Mouse (Mus musculus) retina, postnatal 1 day (tissue): ENCODE data around the gene Tcea2.
A peak's percentile ranks its signal among the peaks of the same experiment; 100 is the strongest.

ENCODE experiments used
- DNase-seq: peaks from one replicate; pipeline ENCODE4 v3.0.0-alpha.2; 2012

The Tcea2 gene

GRCm38 (mm10) chr2:181675454-181675853 is 4.7 kb upstream of the Tcea2 start:
- DNase-seq = peak; percentile 71

- DNase-seq = peak; percentile 58
Measured at GRCm38 (mm10) chr2:181676424-181676823, 3.7 kb upstream of the Tcea2 start.

- DNase-seq = no peak
Measured at GRCm38 (mm10) chr2:181677096-181677754, 2.9 kb upstream of the Tcea2 start.

- DNase-seq = no peak
Measured at GRCm38 (mm10) chr2:181677755-181678098, 2.4 kb upstream of the Tcea2 start.

- peak; percentile 91 for DNase-seq
Measured at GRCm38 (mm10) chr2:181678780-181679179, 1.3 kb upstream of the Tcea2 start.

DNA sequence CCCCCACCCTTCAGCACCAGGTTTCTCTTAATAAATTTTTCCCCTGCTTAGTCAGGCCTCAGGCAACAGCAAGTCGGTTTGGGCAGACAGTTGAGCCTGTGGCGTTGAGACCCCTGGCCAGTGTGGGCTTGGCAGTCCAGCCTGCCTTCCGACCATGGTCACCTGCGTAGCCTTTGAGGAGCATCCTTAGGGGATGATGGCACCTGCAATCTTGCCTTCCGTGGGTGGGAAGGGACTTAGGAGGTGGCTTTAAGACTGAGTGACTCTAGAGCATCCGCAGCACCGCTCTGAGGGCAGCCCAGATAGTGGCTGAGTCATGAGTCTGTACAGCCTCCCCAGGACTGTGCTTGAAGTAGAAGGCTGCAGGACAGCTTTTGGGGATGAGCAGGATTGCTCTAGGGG is 607 bp downstream of the Tcea2 start:
- DNase-seq = no peak

DNA sequence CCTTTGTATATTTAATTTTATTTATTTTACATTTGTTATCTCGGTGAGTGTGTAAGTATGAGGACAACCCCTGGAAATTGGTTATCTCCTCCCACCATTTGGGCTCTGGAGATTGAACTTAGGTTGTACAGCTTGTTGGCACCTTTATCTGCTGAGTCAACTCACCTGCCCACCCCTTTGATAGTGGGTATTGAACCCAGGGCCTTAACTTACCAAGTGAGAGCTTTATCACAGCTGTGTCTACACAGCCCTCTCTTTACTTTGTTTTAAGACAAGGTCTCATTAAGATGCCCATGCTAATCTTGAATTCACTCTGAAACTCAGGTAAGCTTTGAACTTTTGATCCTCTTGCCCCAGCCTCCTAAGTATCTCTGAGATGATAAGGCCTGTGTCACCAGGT is 1.9 kb downstream of the Tcea2 start:
- DNase-seq = no peak

GRCm38 (mm10) chr2:181683381-181683780 is 3.3 kb downstream of the Tcea2 start:
- no peak for DNase-seq

DNA sequence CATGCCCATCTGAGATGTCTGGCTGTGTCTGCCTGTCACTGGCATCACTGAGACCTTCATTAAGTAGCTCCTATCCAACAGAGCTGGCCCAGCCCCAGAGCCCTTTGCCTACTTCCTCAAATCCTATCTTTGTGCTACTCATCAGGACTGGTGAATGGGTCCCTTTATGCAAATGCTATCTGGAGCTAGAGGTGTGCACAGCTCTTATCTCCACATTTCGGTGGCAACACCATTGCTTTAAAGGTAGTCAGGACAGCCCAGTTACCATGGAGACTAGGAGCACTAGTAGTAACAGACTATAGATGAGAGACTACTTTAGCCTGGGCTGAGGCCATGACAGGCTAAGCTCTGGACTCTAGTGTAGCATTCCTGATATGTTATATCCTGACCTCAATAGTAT is 4.6 kb downstream of the Tcea2 start:
- no peak for DNase-seq

DNA sequence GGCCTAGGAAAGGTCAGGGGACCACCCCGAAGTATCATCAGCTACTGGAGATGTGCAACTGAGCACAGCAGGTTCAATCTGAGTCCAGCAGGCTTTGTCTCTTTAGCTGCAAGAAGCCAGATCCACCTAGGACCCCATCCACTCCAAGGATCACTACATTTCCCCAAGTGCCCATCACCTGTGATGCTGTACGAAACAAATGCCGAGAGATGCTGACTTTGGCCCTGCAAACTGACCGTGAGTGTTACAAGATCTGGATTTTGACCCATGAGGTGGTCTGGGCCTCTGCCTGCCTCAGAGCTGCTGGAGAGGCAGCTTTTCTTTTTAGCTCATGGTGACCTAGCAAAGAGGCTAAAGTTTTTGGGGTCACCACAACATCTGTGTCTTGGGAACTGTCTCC is 5.6 kb downstream of the Tcea2 start:
- DNase-seq = no peak

DNA sequence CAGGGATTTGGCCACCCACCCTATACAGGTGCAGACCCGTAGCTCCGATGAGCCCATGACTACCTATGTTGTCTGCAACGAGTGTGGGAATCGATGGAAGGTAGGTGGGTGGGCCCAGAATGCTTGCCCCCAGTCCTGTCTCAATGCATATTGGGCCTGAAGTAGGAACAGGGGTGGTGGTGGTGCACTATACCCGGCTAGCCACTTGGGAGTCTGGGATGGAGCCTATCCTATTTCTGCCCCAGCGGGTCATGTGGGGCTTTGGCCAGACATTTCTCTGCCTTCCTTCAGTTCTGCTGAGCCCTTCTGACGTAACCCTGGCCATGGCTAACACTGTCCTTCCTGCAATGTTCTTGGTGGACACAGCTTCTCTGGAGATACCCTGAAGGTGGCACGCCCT is 7.5 kb downstream of the Tcea2 start:
- DNase-seq = no peak

GRCm38 (mm10) chr2:181689466-181690160 is 9.5 kb downstream of the Tcea2 start:
- DNase-seq = no peak

DNA sequence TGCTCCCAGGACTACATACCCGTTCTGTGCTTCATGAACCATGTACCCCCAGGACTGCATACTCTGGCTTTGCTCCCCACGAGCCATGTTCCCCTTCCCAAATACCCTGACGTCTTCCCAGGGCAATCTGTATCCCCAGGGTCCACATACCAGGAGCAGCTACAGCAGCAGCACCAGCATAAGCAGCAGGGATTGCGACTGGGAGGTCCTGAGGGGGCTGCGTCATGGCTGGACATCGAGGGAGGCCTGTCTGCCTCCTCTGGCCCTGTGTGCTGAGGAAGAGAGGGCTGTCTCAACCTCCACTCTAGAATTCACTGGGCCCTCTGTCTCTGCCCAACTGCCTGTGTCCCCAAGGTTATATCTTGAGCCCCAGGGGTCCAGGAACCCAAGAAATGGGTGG is 11.0 kb downstream of the Tcea2 start:
- no peak for DNase-seq

DNA sequence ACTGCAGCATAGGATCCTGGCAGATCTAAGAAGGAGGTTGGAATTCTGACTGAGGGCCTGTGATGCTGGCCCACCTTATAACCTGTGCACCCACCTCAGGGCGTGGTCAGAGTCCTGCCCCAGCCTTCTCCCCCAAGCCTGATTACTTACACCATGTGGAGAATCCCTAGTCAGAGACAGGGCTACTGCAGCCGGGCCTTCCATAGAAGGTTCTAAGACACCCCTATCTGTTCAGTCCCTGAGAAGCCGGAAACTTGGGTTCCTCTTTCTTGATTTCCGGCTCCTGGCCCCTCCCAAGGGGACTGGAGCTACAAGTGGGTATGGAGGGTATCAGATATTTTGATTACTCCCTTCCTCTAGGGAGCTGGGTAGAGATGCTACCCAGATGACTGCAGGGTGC is 11.5 kb downstream of the Tcea2 start:
- no peak for DNase-seq

GRCm38 (mm10) chr2:181692304-181692703 is 12.2 kb downstream of the Tcea2 start:
- DNase-seq = no peak

- peak; percentile 85 for DNase-seq
Measured at GRCm38 (mm10) chr2:181693339-181694280, 13.5 kb downstream of the Tcea2 start, which contains the start of gene Rgs19. Gene Rgs19 (minus strand): TSS chr2:181693977.

- no peak for DNase-seq
Measured at GRCm38 (mm10) chr2:181694581-181694980, 14.5 kb downstream of the Tcea2 start.

DNA sequence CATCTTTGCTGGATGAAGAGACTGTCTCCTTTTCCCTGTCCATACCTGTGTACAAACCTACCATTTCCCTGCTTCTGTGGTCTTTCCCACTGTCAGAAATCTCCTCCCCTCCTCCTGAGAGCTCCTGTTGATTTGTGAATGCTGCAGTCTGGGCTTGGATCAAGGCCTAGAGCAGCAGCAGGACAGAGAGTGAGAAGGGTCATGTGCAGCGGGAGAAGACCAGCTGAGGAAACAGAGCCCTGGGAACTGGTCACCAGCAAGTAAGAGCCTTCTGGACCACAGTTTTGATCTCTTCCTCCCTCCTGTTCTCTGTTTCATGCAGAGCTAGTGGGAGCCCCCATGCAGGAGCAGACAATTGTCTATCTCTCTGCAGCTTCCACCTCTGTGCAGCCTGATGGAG is 15.7 kb downstream of the Tcea2 start:
- no peak for DNase-seq

DNA sequence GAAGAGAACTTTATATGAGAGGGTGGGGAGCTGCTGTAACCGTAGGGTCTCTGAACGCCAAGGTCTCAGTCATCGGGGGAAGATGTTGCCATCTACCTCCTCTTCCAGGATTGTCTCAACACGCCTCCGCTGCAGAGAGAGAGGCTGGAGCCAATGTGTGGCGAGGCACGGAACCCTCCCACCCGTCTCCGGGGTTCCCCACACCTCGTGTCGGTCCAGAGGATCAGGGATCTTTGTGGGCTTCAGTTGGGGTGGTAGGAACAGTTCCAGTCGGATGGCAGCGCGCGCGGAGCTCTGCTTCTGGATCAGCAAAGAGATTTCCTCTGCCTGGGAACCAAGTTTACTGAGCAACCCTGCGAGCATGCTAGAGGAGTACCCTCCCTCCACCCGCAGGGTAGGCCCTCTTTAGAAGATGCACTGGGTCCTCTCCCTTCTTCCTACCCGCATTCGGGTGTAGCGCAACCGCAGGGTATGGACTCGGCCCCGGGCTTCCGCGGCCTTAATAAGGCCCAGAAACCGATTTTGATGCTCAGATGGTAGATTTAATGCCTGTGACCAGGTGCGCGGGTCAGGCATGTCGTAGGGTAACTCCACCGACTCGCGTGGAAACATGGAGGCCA is 16.8 kb downstream of the Tcea2 start:
- DNase-seq = no peak

- DNase-seq = peak; percentile 27
Measured at GRCm38 (mm10) chr2:181698241-181698640, 18.1 kb downstream of the Tcea2 start, which contains the start of gene Lkaaear1. Gene Lkaaear1 (minus strand): TSS chr2:181698442.

DNA sequence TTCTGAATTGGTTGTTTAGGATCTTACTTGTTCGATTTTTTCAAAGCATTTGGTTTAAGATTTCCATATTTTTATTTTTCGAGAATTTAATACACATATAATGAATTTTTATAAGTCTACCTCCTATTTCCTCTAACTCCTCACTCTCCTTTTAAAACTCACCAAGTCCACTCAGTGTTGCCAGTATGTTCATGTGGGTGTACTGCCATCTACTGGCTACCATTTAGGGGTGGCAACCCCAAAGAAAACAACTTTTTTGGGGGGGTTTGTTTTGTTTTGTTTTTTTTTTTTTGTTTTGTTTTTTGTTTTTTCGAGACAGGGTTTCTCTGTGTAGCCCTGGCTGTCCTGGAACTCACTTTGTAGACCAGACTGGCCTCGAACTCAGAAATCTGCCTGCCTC is 26.6 kb downstream of the Tcea2 start:
- peak; percentile 42 for DNase-seq

DNA sequence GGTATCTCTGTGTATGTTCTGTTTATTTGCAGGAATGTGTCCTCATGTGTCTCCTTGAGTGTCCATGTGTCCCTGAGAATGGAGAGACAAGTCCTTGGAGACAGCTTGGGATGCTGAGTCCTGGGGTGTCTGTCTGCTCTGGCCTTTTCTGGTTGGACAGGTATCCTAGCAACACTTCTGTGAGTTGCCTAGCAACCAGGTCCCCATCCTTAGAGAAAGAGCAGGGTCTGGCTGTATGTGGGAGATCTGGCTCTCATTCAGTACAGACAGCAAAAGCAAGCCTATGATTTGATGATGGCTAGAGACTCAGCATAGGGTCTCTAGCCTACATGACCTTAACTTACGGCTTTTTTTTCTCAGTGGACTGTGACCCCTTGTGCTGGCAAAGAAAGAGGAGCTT is 33.6 kb downstream of the Tcea2 start:
- peak; percentile 51 for DNase-seq

- peak; percentile 60 for DNase-seq
Measured at GRCm38 (mm10) chr2:181714903-181715326, 34.8 kb downstream of the Tcea2 start, which contains the start of gene Oprl1. Gene Oprl1 (plus strand): TSS chr2:181715016.
